Mouse (Mus musculus): ENCODE measurements around the gene Gfral.

The Gfral gene

GRCm38 (mm10) chr9:76122888-76123287, 90.6 kb downstream of the Gfral start:
- DNase-seq = peak; percentile 30 to 68

Measured in kidney, adult 8-10 months (tissue).